Mouse (Mus musculus): ENCODE measurements around the gene Lsm12.
"Not testable (repeated sequence)": the region's sequence is repeated elsewhere in the genome, so short reads cannot be mapped to it uniquely, and the experiment has no call there.

Gene Lsm12

DNA sequence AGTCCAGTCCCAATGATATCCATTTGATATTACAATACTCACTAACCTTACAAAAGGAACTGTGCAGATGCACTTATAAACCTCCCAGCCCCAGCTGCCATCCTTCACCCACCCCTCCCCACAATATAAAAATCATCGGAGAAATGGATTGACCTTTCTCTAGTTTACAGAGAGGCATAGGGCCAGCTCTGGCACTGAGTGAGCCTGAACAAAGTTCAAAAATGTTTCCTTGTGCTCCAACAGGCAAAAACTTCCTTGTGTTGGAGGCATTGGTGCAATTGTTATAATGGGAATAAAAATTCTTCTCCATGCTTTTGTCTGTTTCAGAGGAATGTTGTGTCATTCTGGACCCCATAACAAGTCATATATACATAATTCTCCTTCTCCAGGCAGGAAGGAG lies 1.1 kb upstream of the Lsm12 start:
- no peak for DNase-seq (ENCODE audit: low read depth, low spot score)

DNA sequence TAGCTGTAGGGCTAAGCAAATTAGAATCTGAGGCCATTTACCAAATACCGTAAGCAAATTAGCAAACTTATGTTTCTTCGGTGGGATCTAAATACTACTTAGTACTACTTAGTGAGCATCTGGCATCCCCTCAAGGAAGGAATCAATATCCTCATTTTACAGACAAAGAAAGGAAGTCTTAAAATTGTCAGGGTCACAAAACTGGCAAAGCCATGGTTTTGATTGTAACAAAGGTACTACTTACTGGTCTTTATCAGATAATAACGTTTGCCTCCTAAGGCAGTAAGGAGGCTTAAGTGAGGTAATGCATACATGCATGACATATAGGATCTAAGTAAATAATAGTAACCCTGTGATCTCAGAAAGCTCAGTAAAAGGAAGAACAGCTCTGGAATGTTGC lies 581 bp upstream of the Lsm12 start:
- DNase-seq (ENCODE audit: low read depth, low spot score), result no peak

DNA sequence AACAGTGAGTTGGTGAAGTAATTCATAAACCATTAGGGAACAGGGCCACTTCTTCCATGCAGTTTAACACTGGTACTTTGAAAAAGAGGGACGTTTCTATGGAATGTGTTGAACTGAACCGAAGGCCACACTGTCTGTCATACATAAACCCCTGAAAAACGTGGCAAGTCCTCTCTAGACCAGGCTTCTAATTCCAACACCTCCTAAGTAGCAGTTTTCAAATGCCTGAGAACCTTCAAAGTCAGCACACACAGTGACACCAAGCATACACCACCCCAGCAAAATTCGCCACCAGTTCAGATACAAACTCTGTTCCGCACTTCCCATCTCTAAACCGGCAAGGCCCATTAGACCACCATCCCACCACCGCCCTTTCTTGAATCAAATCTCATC lies 847 bp downstream of the Lsm12 start:
- no peak for DNase-seq (ENCODE audit: low read depth, low spot score)

DNA sequence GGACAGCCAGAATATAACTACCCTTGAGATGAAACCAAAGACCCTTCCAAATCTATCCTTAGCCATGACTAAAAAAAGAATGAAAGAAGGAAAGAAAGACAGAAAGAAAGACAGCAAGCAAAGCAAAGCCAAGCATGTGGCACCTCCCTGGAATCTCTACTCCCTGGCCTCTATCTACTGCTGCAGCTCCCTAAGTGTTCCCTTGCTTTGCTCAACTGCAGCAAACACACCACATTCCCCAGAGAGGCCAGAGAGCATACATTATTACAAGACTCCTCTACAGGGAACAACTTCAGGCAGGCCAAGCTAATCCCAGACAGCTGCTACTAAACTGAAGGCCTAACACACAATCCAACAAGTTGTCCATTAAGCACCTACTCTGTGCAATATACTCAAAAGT lies 5.3 kb downstream of the Lsm12 start:
- DNase-seq (ENCODE audit: low read depth, low spot score), result no peak

DNA sequence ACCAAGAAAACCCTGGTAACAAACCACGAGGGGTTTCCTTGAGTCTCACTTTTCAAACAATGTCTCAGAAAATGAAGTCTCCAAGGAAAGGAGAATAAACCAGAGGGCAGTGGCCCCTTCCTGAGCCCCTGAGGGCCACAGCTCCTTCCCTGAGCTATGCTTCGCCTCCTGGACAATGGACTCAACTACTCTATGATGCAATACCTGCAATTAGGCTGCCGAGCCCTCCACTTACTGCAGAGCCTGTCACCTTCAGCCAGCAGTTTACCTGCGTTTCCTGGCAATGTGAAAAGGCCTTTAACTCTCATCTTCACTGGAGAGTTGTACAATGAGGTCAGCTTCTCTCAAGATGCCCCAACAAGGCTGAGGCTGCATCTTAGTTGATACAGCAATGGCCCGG lies 16.4 kb downstream of the Lsm12 start:
- DNase-seq (ENCODE audit: low read depth, low spot score), result no peak

DNA sequence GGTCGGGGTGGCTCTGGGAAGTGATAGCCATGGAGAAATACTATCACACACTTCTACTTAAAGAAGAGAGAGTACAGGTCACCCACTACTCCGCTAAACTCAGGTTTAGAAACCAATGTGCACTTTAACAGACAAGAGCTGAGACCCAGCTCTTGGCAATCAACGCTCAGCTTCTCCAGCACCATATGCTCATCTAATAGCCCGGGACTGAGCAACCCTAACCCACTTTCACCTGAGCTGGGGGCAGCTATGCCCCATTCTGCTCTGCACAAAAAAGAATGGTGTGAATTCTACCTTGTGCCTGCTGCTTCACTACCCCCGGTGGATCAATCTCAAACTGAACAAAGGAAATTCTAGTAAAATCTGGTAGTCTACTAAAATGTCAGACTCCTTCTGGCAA lies 17.6 kb downstream of the Lsm12 start:
- DNase-seq (ENCODE audit: low read depth, low spot score), result no peak

DNA sequence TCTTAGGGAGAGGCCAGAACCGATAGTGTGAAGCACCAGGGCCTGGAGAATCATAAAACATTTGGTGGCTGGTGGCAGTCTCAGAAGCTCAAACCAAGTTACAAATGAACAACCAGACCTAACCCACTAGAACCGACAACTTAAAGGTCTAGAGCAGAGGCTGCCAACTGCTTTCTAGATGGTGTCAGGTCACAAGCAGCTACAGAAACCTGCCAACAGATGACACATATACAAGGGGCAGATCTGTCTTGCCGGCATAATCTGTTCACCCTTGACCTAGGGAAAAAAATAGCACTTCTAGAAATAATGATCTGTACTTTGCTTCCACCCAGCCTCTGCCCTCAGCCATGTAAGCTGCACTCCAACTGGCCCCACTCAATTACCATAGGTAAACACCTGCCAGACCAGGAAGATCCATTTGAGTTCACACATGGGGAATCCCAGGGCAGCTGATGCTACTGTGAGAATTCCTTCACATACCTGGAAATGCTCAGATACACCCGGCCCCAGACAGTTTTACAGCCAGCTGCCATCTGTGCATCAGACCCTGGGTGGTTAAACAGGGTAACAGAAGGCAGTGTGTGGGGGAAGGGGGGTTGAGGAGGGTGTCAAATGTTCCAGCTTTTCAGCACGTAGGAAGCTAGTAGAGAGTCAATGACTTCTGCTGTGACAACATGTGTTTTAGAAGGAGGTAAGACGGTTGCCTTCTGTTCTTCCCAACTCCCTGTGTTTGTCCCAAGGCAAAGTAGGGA lies 18.9 kb downstream of the Lsm12 start:
- no peak for DNase-seq (ENCODE audit: low read depth, low spot score)

DNA sequence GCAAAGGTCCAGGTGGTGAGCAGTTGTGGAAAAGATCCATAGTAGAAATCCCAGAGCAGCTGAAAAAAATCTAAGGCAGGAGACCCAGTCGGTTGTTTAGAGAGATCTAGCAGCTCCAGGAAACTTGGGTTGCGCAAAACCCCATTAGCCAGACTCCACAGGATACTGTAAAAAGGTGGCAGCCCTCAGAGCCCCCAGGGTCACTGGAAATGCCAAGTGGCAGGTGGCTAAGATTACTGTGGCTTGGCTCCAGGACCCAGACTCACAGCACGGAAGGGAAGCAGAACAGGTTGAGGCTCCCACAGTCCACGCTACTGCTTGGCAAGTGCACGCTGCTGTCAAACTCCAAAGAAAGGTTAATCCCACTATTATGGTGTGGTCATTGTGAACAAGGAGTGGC lies 25.3 kb downstream of the Lsm12 start:
- DNase-seq (ENCODE audit: low read depth, low spot score), result no peak

DNA sequence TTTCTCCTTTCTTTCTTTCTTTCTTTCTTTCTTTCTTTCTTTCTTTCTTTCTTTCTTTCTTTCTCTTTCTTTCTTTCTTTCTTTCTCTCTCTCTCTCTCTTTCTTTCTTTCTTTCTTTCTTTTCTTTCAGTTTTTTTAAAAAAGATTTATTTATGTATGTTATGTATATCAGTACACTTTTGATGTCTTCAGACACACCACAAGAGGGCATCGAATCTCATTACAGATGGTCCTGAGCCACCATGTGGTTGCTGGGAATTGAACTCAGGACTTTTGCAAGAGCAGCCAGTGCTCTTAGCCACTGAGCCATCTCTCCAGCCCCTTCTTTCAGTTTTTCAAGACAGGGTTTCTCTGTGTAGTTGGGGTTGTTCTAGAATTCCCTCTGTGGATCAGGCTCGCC lies 27.1 kb downstream of the Lsm12 start:
- DNase-seq (ENCODE audit: low read depth, low spot score), result not testable (repeated sequence)

DNA sequence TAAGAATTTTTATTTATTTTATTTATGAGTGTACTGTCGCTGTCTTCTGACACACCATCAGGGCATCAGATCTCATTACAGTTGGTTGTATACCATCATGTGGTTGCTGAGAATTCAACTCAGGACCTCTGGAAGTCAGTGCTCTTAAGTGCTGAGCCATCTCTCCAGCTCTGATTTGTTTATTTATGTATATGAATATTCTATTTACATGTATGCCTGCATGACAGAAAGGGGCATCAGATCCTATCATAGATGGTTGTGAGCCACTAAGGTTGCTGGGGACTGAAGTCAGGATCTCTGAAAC lies 28.4 kb downstream of the Lsm12 start:
- no peak for DNase-seq (ENCODE audit: low read depth, low spot score)

DNA sequence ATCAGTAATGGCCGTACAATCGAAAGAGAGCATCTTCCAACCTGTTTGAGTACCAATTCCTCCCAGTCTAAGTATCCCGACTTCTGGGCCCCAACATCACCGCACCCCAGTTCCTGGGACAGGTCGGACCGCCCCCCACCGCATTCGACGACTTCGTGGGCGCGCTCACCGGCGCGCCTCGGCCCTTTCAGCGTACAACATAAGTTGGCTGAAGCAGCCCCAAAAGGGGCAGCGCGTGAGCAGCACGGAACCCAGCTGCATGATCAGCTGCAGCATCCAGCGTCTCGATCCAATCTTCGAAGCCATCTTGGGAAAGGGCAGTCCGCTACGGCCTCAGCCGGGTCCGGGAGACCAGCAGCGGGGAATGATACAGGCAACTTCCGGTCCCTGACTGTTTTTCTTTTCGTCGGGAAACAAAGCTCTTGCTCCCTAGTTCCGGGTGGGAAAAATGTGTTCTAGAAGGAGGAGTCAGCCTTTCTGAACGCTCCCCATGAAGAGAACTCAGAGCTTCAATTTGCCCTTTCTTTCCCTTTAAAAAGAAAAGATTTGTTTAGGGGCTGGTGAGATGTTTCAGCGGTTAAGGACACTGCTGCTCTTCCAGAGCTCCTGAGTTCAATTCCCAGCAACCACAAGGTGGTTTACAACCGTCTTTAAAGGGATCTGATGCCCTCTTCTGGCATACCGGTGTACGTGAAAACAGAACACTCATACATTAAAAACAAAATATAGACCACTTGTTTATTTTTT lies 28.9 kb downstream of the Lsm12 start, which contains the start of gene Tmem101:
Gene Tmem101, minus strand, starts transcription at position 366 of the 747 bp plus-strand sequence.
- peak; percentile 95 for DNase-seq (ENCODE audit: low read depth, low spot score)

DNA sequence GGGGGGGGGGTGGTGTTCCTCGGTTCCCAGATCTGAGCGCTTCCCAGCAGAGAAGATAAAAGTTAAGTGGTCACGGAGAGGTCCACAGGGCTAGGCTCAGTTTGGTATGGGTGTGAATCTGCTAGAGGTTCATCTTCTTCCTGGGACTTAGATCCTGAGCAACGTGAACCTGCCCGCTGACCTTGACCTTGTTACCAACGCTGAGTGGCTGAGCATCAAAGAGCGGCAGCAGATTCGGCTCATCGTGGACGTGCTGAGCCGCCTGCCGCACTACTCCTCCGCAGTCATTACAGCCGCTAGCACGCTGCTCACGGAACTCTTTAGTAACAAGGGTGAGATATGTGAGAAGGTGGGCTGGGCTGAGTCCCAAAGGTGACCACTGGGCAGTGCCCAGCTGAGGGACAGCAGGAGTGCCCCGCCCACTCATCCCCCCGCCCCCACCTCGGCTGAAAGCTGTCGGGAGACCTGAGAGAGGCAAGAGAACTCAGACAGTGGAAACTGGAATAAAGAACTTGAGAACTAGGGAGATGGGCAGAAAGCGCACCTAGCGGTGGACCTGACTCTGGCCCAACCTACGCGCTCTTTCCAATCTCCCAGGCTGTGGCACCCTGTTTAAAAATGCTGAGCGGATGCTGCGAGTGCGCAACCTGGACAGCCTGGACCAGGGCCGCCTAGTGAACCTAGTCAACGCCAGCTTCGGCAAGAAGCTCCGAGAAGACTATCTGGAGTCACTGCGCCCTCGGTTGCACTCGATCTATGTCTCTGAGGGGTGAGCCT lies 37.7 kb downstream of the Lsm12 start:
- peak; percentile 59 for DNase-seq (ENCODE audit: low read depth, low spot score)

DNA sequence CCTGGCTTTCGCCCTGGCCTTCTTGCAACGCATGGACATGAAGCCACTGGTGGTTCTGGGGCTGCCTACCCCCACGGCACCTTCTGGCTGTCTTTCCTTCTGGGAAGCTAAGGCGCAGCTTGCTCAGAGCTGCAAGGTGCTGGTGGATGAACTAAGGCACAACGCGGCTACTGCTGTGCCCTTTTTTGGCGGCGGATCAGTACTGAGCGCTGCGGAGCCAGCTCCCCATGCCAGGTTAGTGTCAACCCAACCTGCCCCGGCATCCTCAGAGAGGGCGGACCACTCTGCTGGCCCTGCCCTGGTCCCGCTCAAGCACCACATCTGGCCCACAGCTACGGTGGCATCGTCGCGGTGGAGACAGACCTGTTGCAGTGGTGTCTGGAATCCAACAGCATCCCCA lies 38.6 kb downstream of the Lsm12 start:
- DNase-seq (ENCODE audit: low read depth, low spot score), result peak; percentile 43

DNA sequence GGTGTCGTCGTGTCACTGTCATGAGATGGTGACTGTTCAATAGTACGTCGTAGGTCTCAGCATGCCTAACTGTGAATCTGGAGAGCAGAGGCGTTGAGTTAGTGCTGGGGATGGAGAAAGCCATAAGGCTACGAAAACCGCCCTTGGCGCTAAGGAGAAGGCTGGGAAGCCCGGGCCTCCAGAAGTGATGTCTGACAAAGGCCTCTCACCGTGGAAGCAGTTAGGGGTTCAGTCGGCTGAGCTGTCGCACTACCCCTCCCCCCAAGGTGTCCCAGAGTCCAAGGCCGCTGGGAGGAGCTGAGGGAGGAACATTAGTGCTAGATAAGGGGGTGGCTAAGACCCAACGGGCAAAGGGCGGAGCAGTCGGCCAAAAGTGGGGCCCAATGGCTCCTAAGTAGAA lies 39.1 kb downstream of the Lsm12 start:
- peak; percentile 47 for DNase-seq (ENCODE audit: low read depth, low spot score)

DNA sequence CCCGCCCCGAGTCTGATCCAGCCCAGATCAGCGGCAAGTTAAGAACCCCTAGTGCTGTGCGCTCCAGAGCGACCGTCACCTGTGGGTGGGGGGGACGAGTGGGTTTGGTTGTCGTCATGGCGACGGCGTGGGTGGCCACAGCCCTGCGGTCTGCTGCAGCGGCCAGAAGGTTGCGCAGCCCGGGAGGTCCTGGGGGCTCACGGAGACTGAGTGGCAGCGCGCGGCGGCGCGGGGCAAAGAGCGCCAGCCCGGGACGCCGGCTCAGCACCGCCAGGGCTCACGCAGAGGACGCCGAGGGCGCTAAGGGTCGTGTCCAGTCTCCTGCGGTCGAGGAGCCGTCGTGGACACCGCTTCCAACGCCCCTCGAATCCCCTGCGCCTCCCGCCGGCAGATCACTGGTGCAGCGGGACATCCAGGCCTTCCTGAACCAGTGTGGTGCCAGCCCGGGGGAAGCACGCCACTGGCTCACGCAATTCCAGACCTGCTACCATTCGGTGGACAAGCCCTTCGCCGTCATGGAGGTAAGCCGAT lies 39.6 kb downstream of the Lsm12 start, which contains the start of gene Nags:
Gene Nags, plus strand, starts transcription at position 43 of the 531 bp plus-strand sequence.
- peak; percentile 59 for DNase-seq (ENCODE audit: low read depth, low spot score)

DNA sequence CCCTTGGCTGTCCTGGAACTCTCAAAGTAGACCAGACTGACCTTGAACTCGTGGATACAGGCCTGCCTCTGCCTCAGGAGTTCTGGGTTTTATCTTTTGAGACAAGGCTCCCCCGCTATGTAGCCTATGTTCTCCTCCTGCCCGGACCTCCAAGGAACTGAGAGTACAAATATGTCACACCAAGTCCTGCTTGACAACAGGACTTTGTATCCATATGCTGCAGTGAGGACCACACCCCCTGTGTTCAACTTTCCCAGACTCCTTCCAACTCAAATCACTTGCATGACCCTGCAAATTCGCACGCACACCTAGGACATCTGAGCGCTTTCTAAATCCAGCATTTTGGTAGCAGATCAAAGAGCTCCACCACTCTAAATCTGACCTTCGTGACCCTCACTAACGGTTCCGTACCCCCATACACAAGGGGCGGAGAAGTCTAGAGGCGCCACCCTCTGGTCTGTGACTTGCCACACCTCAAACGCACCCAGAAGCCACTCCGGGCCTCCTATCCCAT lies 40.1 kb downstream of the Lsm12 start:
- peak; percentile 54 for DNase-seq (ENCODE audit: low read depth, low spot score)

DNA sequence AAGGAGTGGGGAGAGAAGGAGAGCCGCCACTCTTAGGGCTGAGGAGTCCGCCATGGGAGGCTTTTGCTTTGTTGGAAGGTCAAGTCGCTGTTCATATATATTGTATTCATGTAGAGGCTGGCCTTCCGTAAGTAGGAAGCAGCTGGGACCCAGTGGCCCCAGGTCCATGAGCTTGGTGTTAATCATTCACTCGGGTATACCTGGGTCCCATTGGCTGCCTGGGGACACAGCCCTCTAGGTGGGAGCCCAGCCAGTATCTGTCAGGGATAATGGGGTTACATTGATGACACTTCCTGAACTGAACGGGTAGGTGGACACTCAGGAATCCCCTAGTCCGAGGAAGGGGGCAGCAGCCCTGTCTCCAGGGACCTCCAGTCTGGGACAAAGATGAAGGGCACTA lies 42.7 kb downstream of the Lsm12 start:
- no peak for DNase-seq (ENCODE audit: low read depth, low spot score)

DNA sequence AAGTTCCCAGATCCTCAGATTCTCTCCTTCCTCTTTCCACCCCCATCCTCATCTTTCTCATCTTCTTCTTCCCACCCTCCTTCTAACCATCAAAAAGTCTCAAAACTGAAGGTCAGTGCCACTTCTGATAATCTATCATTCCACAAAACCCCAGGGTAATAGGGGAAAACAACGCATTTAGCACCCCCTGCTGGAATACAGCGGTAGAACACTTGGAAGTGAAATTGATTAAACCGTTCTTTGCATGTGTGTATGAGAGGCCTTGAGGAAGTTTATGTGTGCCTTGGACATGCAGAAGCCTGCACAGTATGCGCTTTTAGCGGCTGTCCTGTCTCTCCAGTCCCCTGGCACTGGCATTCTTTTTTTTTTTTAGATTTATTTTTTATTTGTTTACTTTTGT lies 44.6 kb downstream of the Lsm12 start:
- DNase-seq (ENCODE audit: low read depth, low spot score), result peak; percentile 78

DNA sequence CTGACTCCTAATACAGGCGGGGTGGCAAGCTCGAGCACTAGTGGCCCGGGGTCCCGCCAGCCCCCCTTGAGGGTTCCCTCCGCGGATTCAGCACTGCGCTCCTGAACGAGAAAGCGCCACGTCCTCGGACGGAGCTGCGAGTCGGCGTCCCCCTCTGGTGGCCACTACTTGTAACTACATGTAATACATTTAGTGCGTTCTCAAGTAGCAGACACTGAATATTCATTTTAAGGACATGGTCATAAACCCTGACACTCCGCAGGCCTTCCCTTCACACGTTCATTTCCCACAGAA lies 46.7 kb downstream of the Lsm12 start:
- peak; percentile 83 for DNase-seq (ENCODE audit: low read depth, low spot score)

DNA sequence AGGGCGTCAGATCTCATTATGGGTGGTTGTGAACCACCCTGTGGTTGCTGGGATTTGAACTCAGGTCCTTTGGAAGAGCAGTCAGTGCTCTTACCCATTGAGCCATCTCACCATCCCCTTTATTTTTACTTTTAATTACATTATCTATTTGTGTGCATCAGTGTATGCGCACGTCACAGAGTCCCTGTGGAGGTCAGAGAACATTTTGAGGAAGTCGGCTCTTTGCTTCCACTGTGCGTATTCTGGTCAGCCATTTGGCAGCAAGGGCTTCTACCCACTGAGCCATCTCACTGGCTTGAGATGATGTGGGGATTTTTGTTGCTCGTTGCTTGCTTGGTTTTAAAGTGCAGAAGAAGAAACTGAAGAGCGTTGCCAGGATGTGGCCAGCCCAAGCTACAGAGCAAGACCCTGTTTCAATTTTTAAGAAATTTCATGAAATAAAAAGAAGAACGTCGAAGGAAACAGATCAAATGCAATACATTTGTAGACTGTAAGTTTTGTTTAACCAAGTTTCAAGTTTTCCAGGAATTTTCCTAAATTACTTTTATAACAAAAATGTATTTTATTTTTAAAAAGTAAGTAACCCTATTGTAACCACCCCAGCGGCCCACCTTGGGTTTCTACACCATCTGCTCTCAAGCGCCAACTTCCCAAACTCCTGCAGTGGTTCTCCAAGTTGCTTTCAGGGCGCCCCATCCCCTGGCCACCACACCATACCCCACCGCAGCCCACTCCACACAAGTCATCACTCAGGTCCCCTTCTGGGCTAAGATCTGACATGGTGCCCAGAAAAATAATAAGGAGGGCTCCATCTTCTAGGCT lies 47.3 kb downstream of the Lsm12 start:
- DNase-seq (ENCODE audit: low read depth, low spot score), result no peak

DNA sequence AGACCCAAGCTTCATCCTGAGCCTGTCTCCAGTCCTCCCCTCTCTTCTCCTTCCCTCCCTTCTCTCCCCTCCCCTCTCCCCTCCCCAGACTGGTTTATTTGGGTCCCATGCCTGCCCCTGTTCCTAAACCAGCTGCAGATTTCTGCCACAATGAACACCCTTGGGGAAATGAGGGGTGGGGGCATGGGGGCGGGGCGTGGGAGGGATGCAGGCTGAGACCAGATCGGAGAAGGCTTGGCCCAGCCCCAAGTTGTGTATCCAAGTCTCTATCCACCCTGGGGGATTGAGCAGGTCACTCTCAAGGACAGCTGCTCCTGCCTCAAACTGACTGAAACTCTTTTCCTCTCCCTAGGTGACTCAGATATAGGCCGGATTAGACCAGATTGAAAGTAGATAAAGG lies 50.6 kb downstream of the Lsm12 start:
- peak; percentile 78 for DNase-seq (ENCODE audit: low read depth, low spot score)

Data from ZHBTc4 (cell line).